9 mouse cellular contexts compared by ENCODE assay signal in genomic region chr12:76910258-76910940, GRCm38 (mm10). TPM values are rescaled to one million over a fixed set of nuclear protein-coding genes. Genes with fewer than 3 reads are reported as not detected.
DNase-seq lines count a peak whose midpoint lies in the region; ATAC-seq and TF ChIP-seq lines count a peak whose summit lies in the region.
"Had no signal": no experiment of that assay in that cellular context is flagged by ENCODE, and none has a peak within 500 bp of the region (broad histone marks: within the 10 kb centered on the region; RNA-seq: fewer than 3 reads in every experiment).

No protein-coding gene starts in this region.

- H3K9me3 ChIP-seq in liver, postnatal 0 days (ENCODE audit: low read length) = no peaks in the 10 kb centered on the region

- H3K27ac ChIP-seq in liver, postnatal 0 days (ENCODE audit: low read depth) = peak overlapping the region; percentile 88

- peak; percentile 39 to 51 for DNase-seq in kidney, postnatal 4 days
- DNase-seq in kidney, adult 9 months = no peak
- peak; percentile 93 for DNase-seq in ZHBTc4 (ENCODE audit: low read depth, low spot score)
- peak; percentile 85 for DNase-seq in cerebellum, adult 9-11 months
- peak; percentile 67 for DNase-seq in liver, postnatal 0 days
- DNase-seq in gastrocnemius, adult 8-10 months (ENCODE audit: low spot score in 2 of 2) = no peak
- DNase-seq: gastrocnemius, postnatal 25 days; kidney, postnatal 25 days had no signal

- TF ChIP-seq CTCF in liver, postnatal 0 days (IDR thresholded peaks at IDR 0.05; ENCODE audit: low read depth) = no peak

- peak overlapping the region; percentile 68 for H3K4me2 ChIP-seq in liver, postnatal 0 days (ENCODE audit: low read depth, low read length)

- TF ChIP-seq EP300 in liver, postnatal 0 days (IDR thresholded peaks at IDR 0.05; ENCODE audit: low read depth) = peak; percentile 68

- 77% methylated on average over 11 of the region's 11 CpGs for WGBS in liver, postnatal 0 days (ENCODE audit: insufficient replicate concordance)

- no peaks in the 10 kb centered on the region for H3K27me3 ChIP-seq in liver, postnatal 0 days (ENCODE audit: insufficient read depth, low read length)

- H3K36me3 ChIP-seq in liver, postnatal 0 days (replicated peaks; ENCODE audit: insufficient read depth, low read length) = peaks cover 12% of the 10 kb centered on the region

- H3K4me1 ChIP-seq in liver, postnatal 0 days (ENCODE audit: insufficient read depth) = peaks cover 19% of the 10 kb centered on the region

- peak overlapping the region; percentile 59 for H3K4me3 ChIP-seq in liver, postnatal 0 days (ENCODE audit: low read depth, low read length)

- H3K9ac ChIP-seq in liver, postnatal 0 days (replicated peaks) = peak overlapping the region; percentile 65

- peak; percentile 81 for ATAC-seq in liver, postnatal 0 days
- no peak for ATAC-seq in CD4-positive, CD25-positive, alpha-beta regulatory T cell, adult 4 months

RNA-seq across cellular contexts. Expression of gene Max, which starts 51.6 kb away (rescaled TPM):
- polyA plus RNA-seq in liver, postnatal 0 days (2015; fragmentation: Nextera tagmentation; extraction: Ambion mirVana) = 6.3 and 7.1 TPM in 2 replicates
- total RNA-seq in gastrocnemius, adult 8-10 months (2022) = 10 to 100 TPM; 27.0 to 40.6 (median 31.6) TPM
- 100 to 1,000 TPM in 1 of 2 experiments, 10 to 100 TPM in 1; 38.1 to 126 TPM for polyA plus RNA-seq in CD4-positive, CD25-positive, alpha-beta regulatory T cell, adult 4 months (2017; shearing (Covaris generic))

Comparison
In these comparisons a context has a peak if more than half of its experiments do, and no peak if none do; other contexts are left out.
1. DNase-seq: peak in kidney, postnatal 4 days (2 of 2), ZHBTc4 (single experiment), cerebellum, adult 9-11 months (single experiment) and liver, postnatal 0 days (single experiment); none in kidney, adult 9 months (single experiment) and gastrocnemius, adult 8-10 months (0 of 2).